Mouse (Mus musculus): ENCODE measurements around the gene Mindy4b-ps. TPM values are rescaled to one million over a fixed set of nuclear protein-coding genes. Genes with fewer than 3 reads are reported as not detected.

The Mindy4b-ps gene
- polyA plus RNA-seq, 1 experiment from 2014 or later = not detected

DNA sequence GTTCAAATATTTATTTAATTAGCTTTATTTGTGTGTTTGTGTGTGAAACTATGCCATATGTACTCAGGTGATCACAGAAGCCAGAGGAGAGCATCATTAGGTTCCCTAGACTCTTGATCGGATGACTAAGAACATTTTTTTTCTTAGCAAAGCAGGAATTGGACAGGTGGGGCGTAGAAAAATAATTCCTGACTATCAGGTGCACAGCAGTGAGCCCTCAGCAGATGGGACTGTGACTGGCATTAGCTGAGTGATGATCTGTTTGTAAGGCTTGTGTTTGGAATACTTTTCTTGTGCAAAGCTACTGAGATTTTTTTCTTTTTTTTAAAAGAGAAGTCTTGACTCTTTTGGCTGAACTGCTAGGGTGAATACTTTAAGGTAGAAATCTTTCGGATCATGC lies 67.8 kb downstream of the Mindy4b-ps start:
- Histone ChIP-seq H3K4me1 (ENCODE audit: control insufficient read depth, low read depth, low read length) (no peaks in the 10 kb centered on the region), H3K36me3 (ENCODE audit: control insufficient read depth, insufficient read depth) (no peaks in the 10 kb centered on the region), H3K27ac (ENCODE audit: low read length) (no peak overlapping the region), H3K9ac (ENCODE audit: low read depth, low read length) (no peak overlapping the region), H3K4me3 (ENCODE audit: low read depth, low read length) (no peak overlapping the region), H3K4me2 (ENCODE audit: low read depth, low read length) (no peak overlapping the region), H3K9me3 (replicated peaks; ENCODE audit: control insufficient read depth, low read length) (no peaks in the 10 kb centered on the region), H3K27me3 (ENCODE audit: control insufficient read depth, insufficient read depth, low read depth, low read length) (no peaks in the 10 kb centered on the region)
- no peak for ATAC-seq (ENCODE audit: low read depth)
- WGBS (ENCODE audit: insufficient replicate concordance) = 58% methylated on average over 3 of the region's 3 CpGs

DNA sequence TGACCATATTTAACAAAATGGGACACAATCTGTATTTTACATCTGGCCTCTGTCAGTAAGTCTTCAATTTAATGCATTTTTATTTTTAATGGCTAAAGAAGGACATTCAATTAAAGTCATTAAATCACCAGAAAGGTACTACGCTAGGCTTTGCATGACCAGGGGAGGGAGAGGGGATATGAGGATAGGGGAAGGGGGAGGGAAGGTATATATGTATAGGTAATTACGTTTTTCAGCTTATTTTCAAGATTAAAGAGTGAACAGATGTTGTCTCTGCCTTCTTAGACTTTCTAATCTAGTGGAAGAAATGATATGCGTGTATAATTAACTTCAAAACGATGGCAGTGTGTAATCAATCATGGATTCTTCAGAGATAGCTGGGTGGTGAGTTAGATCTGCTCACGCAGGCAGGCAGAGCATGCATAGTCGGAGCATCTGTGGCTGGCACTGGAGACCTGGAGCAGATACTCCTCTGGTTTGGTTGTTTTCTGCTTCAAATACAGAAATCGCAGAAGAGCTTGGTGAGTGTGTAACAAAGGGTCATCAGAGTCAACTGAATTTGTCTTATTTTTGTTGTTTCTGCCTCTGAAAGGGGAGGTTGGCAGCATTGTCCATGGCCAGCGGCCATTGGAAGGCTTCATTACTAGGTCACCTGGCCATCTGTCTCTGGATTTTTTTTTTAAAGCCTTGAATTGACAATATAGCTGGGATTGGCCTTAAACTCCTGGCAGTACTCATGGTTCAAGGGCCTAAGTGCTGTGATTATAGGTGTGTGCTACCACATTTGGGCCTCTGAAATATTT lies 70.1 kb downstream of the Mindy4b-ps start:
- ATAC-seq (ENCODE audit: low read depth) = no peak
- no peaks in the 10 kb centered on the region for H3K4me1 ChIP-seq (ENCODE audit: control insufficient read depth, low read depth, low read length)
- H3K4me3 ChIP-seq (ENCODE audit: low read depth, low read length) = no peak overlapping the region
- H3K9ac ChIP-seq (ENCODE audit: low read depth, low read length) = no peak overlapping the region
- H3K4me2 ChIP-seq (ENCODE audit: low read depth, low read length) = no peak overlapping the region
- H3K27ac ChIP-seq (ENCODE audit: low read length) = no peak overlapping the region
- WGBS (ENCODE audit: insufficient replicate concordance) = 64% methylated on average over 8 of the region's 8 CpGs
- H3K9me3 ChIP-seq (replicated peaks; ENCODE audit: control insufficient read depth, low read length) = no peaks in the 10 kb centered on the region
- H3K27me3 ChIP-seq (ENCODE audit: control insufficient read depth, insufficient read depth, low read depth, low read length) = no peaks in the 10 kb centered on the region
- H3K36me3 ChIP-seq (ENCODE audit: control insufficient read depth, insufficient read depth) = no peaks in the 10 kb centered on the region

DNA sequence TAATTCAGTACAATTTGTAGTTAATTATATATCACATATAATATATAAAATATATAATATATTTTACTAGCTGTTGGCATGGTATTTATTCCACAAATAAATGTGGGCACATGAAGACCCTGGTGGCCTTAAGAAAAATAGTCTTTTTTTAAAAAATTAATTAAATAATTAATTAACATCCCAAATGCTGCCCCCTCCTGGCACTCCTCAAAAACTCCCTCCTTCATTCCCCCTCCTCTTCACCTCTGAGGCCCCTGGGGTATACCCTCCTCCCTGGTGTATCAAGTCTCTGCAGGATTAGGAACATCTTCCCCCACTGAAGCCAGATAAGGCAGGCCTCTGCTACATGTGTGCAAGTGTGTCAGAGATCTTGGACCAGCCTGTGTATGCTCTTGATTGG lies 73.4 kb downstream of the Mindy4b-ps start:
- Histone ChIP-seq H3K36me3 (ENCODE audit: control insufficient read depth, insufficient read depth) (no peaks in the 10 kb centered on the region), H3K27ac (ENCODE audit: low read length) (no peak overlapping the region), H3K27me3 (ENCODE audit: control insufficient read depth, insufficient read depth, low read depth, low read length) (no peaks in the 10 kb centered on the region), H3K4me2 (ENCODE audit: low read depth, low read length) (no peak overlapping the region), H3K4me1 (ENCODE audit: control insufficient read depth, low read depth, low read length) (no peaks in the 10 kb centered on the region), H3K9ac (ENCODE audit: low read depth, low read length) (no peak overlapping the region), H3K4me3 (ENCODE audit: low read depth, low read length) (no peak overlapping the region), H3K9me3 (replicated peaks; ENCODE audit: control insufficient read depth, low read length) (no peaks in the 10 kb centered on the region)
- no peak for ATAC-seq (ENCODE audit: low read depth)

DNA sequence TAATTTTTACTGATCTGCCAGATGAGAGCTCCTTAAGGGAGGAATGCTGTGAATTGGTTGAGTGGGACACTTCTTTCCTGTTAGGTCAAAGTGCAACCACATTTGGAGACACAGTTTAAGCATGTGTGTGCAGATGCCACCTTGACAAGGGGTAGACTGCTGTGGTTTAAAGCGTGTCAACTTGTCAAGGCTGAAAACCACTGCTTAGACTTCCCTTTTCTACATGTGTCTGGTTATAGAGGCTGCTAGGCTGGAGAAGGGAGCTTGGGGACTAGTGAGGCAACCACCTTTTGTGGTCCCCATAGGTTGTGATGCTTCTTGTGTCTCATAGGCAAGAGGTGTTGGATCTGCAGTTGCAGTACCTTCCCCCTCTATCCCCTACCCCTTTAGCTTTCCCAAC lies 74.2 kb downstream of the Mindy4b-ps start:
- no peak for ATAC-seq (ENCODE audit: low read depth)
- 22% methylated on average over 1 of the region's 1 CpGs for WGBS (ENCODE audit: insufficient replicate concordance)

DNA sequence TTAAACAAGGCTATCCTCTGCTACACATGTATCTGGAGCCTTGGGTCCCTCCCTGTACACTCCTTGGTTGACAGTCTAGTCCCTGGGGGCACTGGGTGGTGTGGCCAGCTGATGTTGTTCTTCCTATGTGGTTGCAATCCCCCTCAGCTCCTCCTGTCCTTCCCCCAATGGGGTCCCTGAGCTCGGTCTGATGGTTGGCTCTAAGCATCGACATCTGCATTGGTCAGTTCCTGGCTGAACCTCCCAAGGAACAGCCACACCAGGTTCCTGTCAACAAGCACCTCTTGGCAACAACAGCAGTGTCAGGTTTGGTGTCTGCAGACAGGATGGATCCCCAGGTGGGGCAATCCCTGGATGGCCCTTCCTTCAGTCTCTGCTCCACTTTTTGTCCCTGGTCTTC lies 82.6 kb downstream of the Mindy4b-ps start:
- H3K27ac ChIP-seq (ENCODE audit: low read length) = no peak overlapping the region
- H3K9ac ChIP-seq (ENCODE audit: low read depth, low read length) = no peak overlapping the region
- no peak overlapping the region for H3K4me2 ChIP-seq (ENCODE audit: low read depth, low read length)
- H3K9me3 ChIP-seq (replicated peaks; ENCODE audit: control insufficient read depth, low read length) = no peaks in the 10 kb centered on the region
- 35% methylated on average over 2 of the region's 2 CpGs for WGBS (ENCODE audit: insufficient replicate concordance)
- ATAC-seq (ENCODE audit: low read depth) = no peak
- no peaks in the 10 kb centered on the region for H3K36me3 ChIP-seq (ENCODE audit: control insufficient read depth, insufficient read depth)
- no peaks in the 10 kb centered on the region for H3K4me1 ChIP-seq (ENCODE audit: control insufficient read depth, low read depth, low read length)
- no peak overlapping the region for H3K4me3 ChIP-seq (ENCODE audit: low read depth, low read length)
- H3K27me3 ChIP-seq (ENCODE audit: control insufficient read depth, insufficient read depth, low read depth, low read length) = no peaks in the 10 kb centered on the region

More for the DNA sequence above, 74.2 kb downstream of the Mindy4b-ps start:
- no peak overlapping the region for H3K4me3 ChIP-seq (ENCODE audit: low read depth, low read length)
- H3K9me3 ChIP-seq (replicated peaks; ENCODE audit: control insufficient read depth, low read length) = no peaks in the 10 kb centered on the region
- H3K27ac ChIP-seq (ENCODE audit: low read length) = no peak overlapping the region
- H3K9ac ChIP-seq (ENCODE audit: low read depth, low read length) = no peak overlapping the region
- no peaks in the 10 kb centered on the region for H3K27me3 ChIP-seq (ENCODE audit: control insufficient read depth, insufficient read depth, low read depth, low read length)
- no peaks in the 10 kb centered on the region for H3K4me1 ChIP-seq (ENCODE audit: control insufficient read depth, low read depth, low read length)
- no peak overlapping the region for H3K4me2 ChIP-seq (ENCODE audit: low read depth, low read length)
- H3K36me3 ChIP-seq (ENCODE audit: control insufficient read depth, insufficient read depth) = no peaks in the 10 kb centered on the region

Other genes with a start within 250 kb of the Mindy4b-ps start
- gene Selenot, start 245.7 kb downstream of the Mindy4b-ps start, polyA plus RNA-seq (2015; fragmentation: Nextera tagmentation; extraction: Ambion mirVana) = 9.7 and 11.7 TPM in 2 replicates
- not detected in 2 replicates for gene Erich6, start 185.1 kb downstream of the Mindy4b-ps start, polyA plus RNA-seq (2015; fragmentation: Nextera tagmentation; extraction: Ambion mirVana)
- gene Siah2, start 129.9 kb downstream of the Mindy4b-ps start, polyA plus RNA-seq (2015; fragmentation: Nextera tagmentation; extraction: Ambion mirVana) = 2.5 and 3.4 TPM in 2 replicates
- not detected in 2 replicates for gene Clrn1, start 63.0 kb upstream of the Mindy4b-ps start, polyA plus RNA-seq (2015; fragmentation: Nextera tagmentation; extraction: Ambion mirVana)
- gene Med12l, start 183.5 kb upstream of the Mindy4b-ps start, polyA plus RNA-seq (2015; fragmentation: Nextera tagmentation; extraction: Ambion mirVana) = 0.37 and 0.73 TPM in 2 replicates

Measured in liver, embryonic 16.5 days (tissue).